Mouse (Mus musculus) embryonic facial prominence, embryonic 14.5 days (tissue): ENCODE results near the gene Nr3c2. TPM values are rescaled to one million over a fixed set of nuclear protein-coding genes. Genes with fewer than 3 reads are reported as not detected.
A peak's percentile ranks its signal among the peaks of the same experiment; 100 is the strongest.

Experiments
- ATAC-seq: fragments of 200-750 bp; cut with Nextera tagmentation; 2 replicates; pipeline ENCODE4 v1.8.0; 2017; ENCODE audit warnings: low read depth, moderate number of reproducible peaks, moderate TSS enrichment
- DNase-seq: peaks from one replicate; pipeline ENCODE4 v3.0.0-alpha.2; 2015; ENCODE audit warnings: low spot score
- H3K27ac ChIP-seq: fragments of 300-500 bp; sonication (generic); replicated peaks from 2 replicates; pipeline ENCODE4 v1.5.1; 2014; ENCODE audit warnings: low read depth, mild to moderate bottlenecking, low read length, moderate library complexity
- H3K27me3 ChIP-seq: fragments of 300-500 bp; sonication (generic); replicated peaks from 2 replicates; pipeline ENCODE4 v1.6.1; 2014; ENCODE audit warnings: low read length; ENCODE audit not compliant: control insufficient read depth, insufficient read depth
- H3K36me3 ChIP-seq: fragments of 300-500 bp; sonication (generic); 2 replicates; pipeline ENCODE4 v1.6.1; 2014; ENCODE audit warnings: low read length, mixed read lengths; ENCODE audit not compliant: control insufficient read depth, insufficient read depth
- H3K4me1 ChIP-seq: fragments of 300-500 bp; sonication (generic); 2 replicates; pipeline ENCODE4 v1.6.1; 2014; ENCODE audit warnings: antibody characterized with exemption, low read length; ENCODE audit not compliant: control insufficient read depth, insufficient read depth
- H3K4me2 ChIP-seq: fragments of 300-500 bp; sonication (generic); 2 replicates; pipeline ENCODE4 v1.6.1; 2014; ENCODE audit warnings: low read depth, mild to moderate bottlenecking, low read length, moderate library complexity, mixed read lengths
- H3K4me3 ChIP-seq: fragments of 300-500 bp; sonication (generic); 2 replicates; pipeline ENCODE4 v1.5.1; 2014; ENCODE audit warnings: low read depth, mild to moderate bottlenecking, low read length
- H3K9ac ChIP-seq: fragments of 300-500 bp; sonication (generic); 2 replicates; pipeline ENCODE4 v1.6.1; 2014; ENCODE audit warnings: low read depth, mild to moderate bottlenecking, low read length, moderate library complexity, mixed read lengths
- H3K9me3 ChIP-seq: fragments of 300-500 bp; sonication (generic); 2 replicates; pipeline ENCODE4 v1.6.1; 2016; ENCODE audit warnings: low read length; ENCODE audit not compliant: control insufficient read depth
- WGBS: fragments of 180-500 bp; shearing (Covaris S2); extraction: QIAGEN DNeasy Blood & Tissue Kit; methylation state at CpG from one replicate; pipeline ENCODE4 v1.1.7; 2014; 5-methylcytosine and 5-hydroxymethylcytosine counted together
- polyA plus RNA-seq: library from polyadenylated mRNA; unstranded; fragments of >200 nt; fragmentation: Nextera tagmentation; extraction: Ambion mirVana; gene quantifications from 2 replicates; pipeline ENCODE4 v1.2.1, GENCODE M21; 2014

Gene Nr3c2
- polyA plus RNA-seq, 1 experiment from 2014 or later, result 6.5 TPM

- Histone ChIP-seq H3K9ac (no peak overlapping the region), H3K4me3 (no peak overlapping the region), H3K4me1 (peaks cover 21% of the 10 kb centered on the region), H3K27ac (peak overlapping the region; percentile 73), H3K27me3 (no peaks in the 10 kb centered on the region), H3K4me2 (peak overlapping the region; percentile 31), H3K36me3 (no peaks in the 10 kb centered on the region), H3K9me3 (no peaks in the 10 kb centered on the region)
- 25% methylated on average over 8 of the region's 8 CpGs for WGBS
- DNase-seq (peak; percentile 99), ATAC-seq (peak; percentile 81)
These were observed 315.4 kb downstream of the Nr3c2 start for GRCm38 (mm10) chr8:77214665-77215064.

- peak overlapping the region; percentile 18; the same call in 1 of the 2 replicates for H3K27ac ChIP-seq
- H3K36me3 ChIP-seq, result no peaks in the 10 kb centered on the region
- no peaks in the 10 kb centered on the region for H3K9me3 ChIP-seq
- no peak for ATAC-seq
- peaks cover 20% of the 10 kb centered on the region for H3K4me1 ChIP-seq
- no peak overlapping the region for H3K4me2 ChIP-seq
- H3K9ac ChIP-seq, result no peak overlapping the region
- DNase-seq, result peak; percentile 71
- no peak overlapping the region for H3K4me3 ChIP-seq
- 51% methylated on average over 6 of the region's 6 CpGs for WGBS
- no peaks in the 10 kb centered on the region for H3K27me3 ChIP-seq
These were observed 315.9 kb downstream of the Nr3c2 start for GRCm38 (mm10) chr8:77215191-77215590.

- Histone ChIP-seq H3K4me3 (no peak overlapping the region), H3K4me1 (peaks cover 4% of the 10 kb centered on the region; the same call in 1 of the 2 replicates), H3K4me2 (no peak overlapping the region), H3K9ac (no peak overlapping the region), H3K36me3 (no peaks in the 10 kb centered on the region), H3K27ac (no peak overlapping the region), H3K9me3 (no peaks in the 10 kb centered on the region), H3K27me3 (no peaks in the 10 kb centered on the region)
- WGBS, result 48% methylated on average over 4 of the region's 4 CpGs
- no peak for ATAC-seq
- DNase-seq, result no peak
These were observed 323.9 kb downstream of the Nr3c2 start for GRCm38 (mm10) chr8:77223123-77223522.

GRCm38 (mm10) chr8:77227742-77228141 lies 328.5 kb downstream of the Nr3c2 start:
- no peak overlapping the region for H3K4me3 ChIP-seq
- no peak overlapping the region for H3K9ac ChIP-seq
- H3K36me3 ChIP-seq, result no peaks in the 10 kb centered on the region
- no peaks in the 10 kb centered on the region for H3K27me3 ChIP-seq
- no peak overlapping the region for H3K4me2 ChIP-seq
- H3K27ac ChIP-seq, result no peak overlapping the region
- no peaks in the 10 kb centered on the region for H3K9me3 ChIP-seq
- WGBS, result 88% methylated on average over 5 of the region's 5 CpGs
- ATAC-seq, result peak; percentile 87
- peaks cover 4% of the 10 kb centered on the region; the same call in 1 of the 2 replicates for H3K4me1 ChIP-seq
- DNase-seq, result peak; percentile 65

GRCm38 (mm10) chr8:77228688-77229087 lies 329.4 kb downstream of the Nr3c2 start:
- Histone ChIP-seq H3K9me3 (no peaks in the 10 kb centered on the region), H3K36me3 (no peaks in the 10 kb centered on the region), H3K4me2 (no peak overlapping the region), H3K27ac (no peak overlapping the region), H3K9ac (no peak overlapping the region), H3K4me1 (peaks cover 4% of the 10 kb centered on the region; the same call in 1 of the 2 replicates), H3K27me3 (no peaks in the 10 kb centered on the region), H3K4me3 (no peak overlapping the region)
- DNase-seq (no peak), ATAC-seq (no peak)
- 80% methylated on average over 7 of the region's 7 CpGs for WGBS

GRCm38 (mm10) chr8:77231211-77231610 lies 332.0 kb downstream of the Nr3c2 start:
- Histone ChIP-seq H3K4me2 (no peak overlapping the region), H3K9me3 (no peaks in the 10 kb centered on the region), H3K27me3 (no peaks in the 10 kb centered on the region), H3K4me3 (no peak overlapping the region), H3K4me1 (peaks cover 4% of the 10 kb centered on the region; the same call in 1 of the 2 replicates), H3K9ac (no peak overlapping the region), H3K27ac (no peak overlapping the region), H3K36me3 (no peaks in the 10 kb centered on the region)
- ATAC-seq (no peak), DNase-seq (no peak)
- WGBS, result 76% methylated on average over 1 of the region's 1 CpGs

GRCm38 (mm10) chr8:77231834-77232233 lies 332.6 kb downstream of the Nr3c2 start:
- Histone ChIP-seq H3K9me3 (no peaks in the 10 kb centered on the region), H3K36me3 (no peaks in the 10 kb centered on the region), H3K27ac (no peak overlapping the region), H3K4me2 (no peak overlapping the region), H3K4me1 (peaks cover 7% of the 10 kb centered on the region; the same call in 1 of the 2 replicates), H3K9ac (no peak overlapping the region), H3K4me3 (no peak overlapping the region), H3K27me3 (no peaks in the 10 kb centered on the region)
- 56% methylated on average over 6 of the region's 6 CpGs for WGBS
- ATAC-seq (no peak), DNase-seq (no peak)

GRCm38 (mm10) chr8:77232411-77232810 lies 333.2 kb downstream of the Nr3c2 start:
- no peak overlapping the region for H3K4me3 ChIP-seq
- ATAC-seq (no peak), DNase-seq (no peak)
- no peak overlapping the region for H3K27ac ChIP-seq
- WGBS, result 89% methylated on average over 3 of the region's 3 CpGs
- no peak overlapping the region for H3K4me2 ChIP-seq
- peaks cover 7% of the 10 kb centered on the region; the same call in 1 of the 2 replicates for H3K4me1 ChIP-seq
- H3K9ac ChIP-seq, result no peak overlapping the region
- H3K36me3 ChIP-seq, result no peaks in the 10 kb centered on the region
- no peaks in the 10 kb centered on the region for H3K27me3 ChIP-seq
- H3K9me3 ChIP-seq, result no peaks in the 10 kb centered on the region

- no peak for ATAC-seq
- Histone ChIP-seq H3K4me3 (no peak overlapping the region), H3K27me3 (no peaks in the 10 kb centered on the region), H3K9me3 (no peaks in the 10 kb centered on the region), H3K4me2 (no peak overlapping the region), H3K4me1 (peaks cover 3% of the 10 kb centered on the region; the same call in 1 of the 2 replicates), H3K36me3 (no peaks in the 10 kb centered on the region), H3K9ac (no peak overlapping the region), H3K27ac (no peak overlapping the region)
- WGBS, result 80% methylated on average over 1 of the region's 1 CpGs
- no peak for DNase-seq
These were observed 337.5 kb downstream of the Nr3c2 start for GRCm38 (mm10) chr8:77236701-77237100.
